Mouse (Mus musculus): ENCODE measurements at regions not wholly inside any gene's neighbourhood (a gene's known extent, or its start where the extent isn't known, plus 50 kb on each side); places are given as distances from the start of the nearest gene placed in this dataset.

GRCm38 (mm10) chr4:153321085-153321484, 161.5 kb downstream of the Ajap1 start:
- ATAC-seq (ENCODE audit: low FRiP score) (no peak), DNase-seq (ENCODE audit: low spot score) (no peak)
- Histone ChIP-seq H3K4me1 (replicated peaks; ENCODE audit: control insufficient read depth, insufficient read depth, low read length) (no peaks in the 10 kb centered on the region), H3K9me3 (ENCODE audit: control insufficient read depth, low read length) (no peaks in the 10 kb centered on the region), H3K27me3 (ENCODE audit: control insufficient read depth, insufficient read depth, low read length) (no peaks in the 10 kb centered on the region), H3K4me3 (ENCODE audit: low read depth, low read length) (no peak overlapping the region), H3K9ac (ENCODE audit: low read depth, low read length) (no peak overlapping the region), H3K4me2 (replicated peaks; ENCODE audit: low read depth, low read length) (no peak overlapping the region), H3K27ac (ENCODE audit: low read depth, low read length) (no peak overlapping the region), H3K36me3 (ENCODE audit: control insufficient read depth, insufficient read depth, low read length) (no peaks in the 10 kb centered on the region)
- 86% methylated on average over 10 of the region's 10 CpGs for WGBS

GRCm38 (mm10) chr4:153320602-153321001, 162.0 kb downstream of the Ajap1 start:
- no peaks in the 10 kb centered on the region for H3K9me3 ChIP-seq (ENCODE audit: control insufficient read depth, low read length)
- H3K27me3 ChIP-seq (ENCODE audit: control insufficient read depth, insufficient read depth, low read length), result no peaks in the 10 kb centered on the region
- no peak overlapping the region for H3K4me3 ChIP-seq (ENCODE audit: low read depth, low read length)
- WGBS, result 64% methylated on average over 9 of the region's 9 CpGs
- no peaks in the 10 kb centered on the region for H3K36me3 ChIP-seq (ENCODE audit: control insufficient read depth, insufficient read depth, low read length)
- H3K27ac ChIP-seq (ENCODE audit: low read depth, low read length), result no peak overlapping the region
- no peak overlapping the region for H3K4me2 ChIP-seq (replicated peaks; ENCODE audit: low read depth, low read length)
- no peak overlapping the region for H3K9ac ChIP-seq (ENCODE audit: low read depth, low read length)
- no peaks in the 10 kb centered on the region for H3K4me1 ChIP-seq (replicated peaks; ENCODE audit: control insufficient read depth, insufficient read depth, low read length)
- DNase-seq (ENCODE audit: low spot score) (no peak), ATAC-seq (ENCODE audit: low FRiP score) (no peak)

GRCm38 (mm10) chr4:153316964-153317724, 165.5 kb downstream of the Ajap1 start:
- H3K4me1 ChIP-seq (replicated peaks; ENCODE audit: control insufficient read depth, insufficient read depth, low read length), result no peaks in the 10 kb centered on the region
- no peaks in the 10 kb centered on the region for H3K27me3 ChIP-seq (ENCODE audit: control insufficient read depth, insufficient read depth, low read length)
- H3K36me3 ChIP-seq (ENCODE audit: control insufficient read depth, insufficient read depth, low read length), result no peaks in the 10 kb centered on the region
- no peaks in the 10 kb centered on the region for H3K9me3 ChIP-seq (ENCODE audit: control insufficient read depth, low read length)
- H3K9ac ChIP-seq (ENCODE audit: low read depth, low read length), result no peak overlapping the region
- no peak for ATAC-seq (ENCODE audit: low FRiP score)
- DNase-seq (ENCODE audit: low spot score), result no peak
- no peak overlapping the region for H3K4me2 ChIP-seq (replicated peaks; ENCODE audit: low read depth, low read length)
- H3K27ac ChIP-seq (ENCODE audit: low read depth, low read length), result no peak overlapping the region
- 78% methylated on average over 16 of the region's 16 CpGs for WGBS
- no peak overlapping the region for H3K4me3 ChIP-seq (ENCODE audit: low read depth, low read length)

- Histone ChIP-seq H3K27ac (ENCODE audit: low read depth, low read length) (no peak overlapping the region), H3K4me1 (replicated peaks; ENCODE audit: control insufficient read depth, insufficient read depth, low read length) (no peaks in the 10 kb centered on the region), H3K27me3 (ENCODE audit: control insufficient read depth, insufficient read depth, low read length) (no peaks in the 10 kb centered on the region), H3K4me3 (ENCODE audit: low read depth, low read length) (no peak overlapping the region), H3K4me2 (replicated peaks; ENCODE audit: low read depth, low read length) (no peak overlapping the region), H3K36me3 (ENCODE audit: control insufficient read depth, insufficient read depth, low read length) (no peaks in the 10 kb centered on the region), H3K9ac (ENCODE audit: low read depth, low read length) (no peak overlapping the region), H3K9me3 (ENCODE audit: control insufficient read depth, low read length) (no peaks in the 10 kb centered on the region)
- DNase-seq (ENCODE audit: low spot score) (no peak), ATAC-seq (ENCODE audit: low FRiP score) (no peak)
- 87% methylated on average over 4 of the region's 4 CpGs for WGBS
Observed at GRCm38 (mm10) chr4:153316519-153316918, 166.1 kb downstream of the Ajap1 start.

DNA sequence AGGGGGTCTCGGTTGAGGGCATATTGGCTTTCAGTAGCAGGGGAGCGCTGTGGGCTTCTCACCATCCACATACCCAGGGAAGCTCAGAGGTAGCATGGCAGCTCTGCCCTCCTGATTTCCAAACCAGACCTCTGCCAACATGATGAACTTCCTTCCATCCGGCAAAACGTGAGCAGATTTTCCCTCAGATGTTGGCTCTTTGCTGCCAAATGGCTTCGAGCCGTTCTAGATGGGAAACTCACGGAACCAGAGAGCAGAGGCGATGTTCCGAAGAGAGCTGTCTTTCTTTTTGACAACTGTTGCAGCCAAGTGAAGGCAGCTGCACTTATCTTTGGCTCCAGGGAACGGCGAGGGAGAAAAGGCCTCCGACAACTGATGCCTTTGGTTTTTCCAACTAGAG, 168.7 kb downstream of the Ajap1 start:
- no peak overlapping the region for H3K27ac ChIP-seq (ENCODE audit: low read depth, low read length)
- no peaks in the 10 kb centered on the region for H3K36me3 ChIP-seq (ENCODE audit: control insufficient read depth, insufficient read depth, low read length)
- DNase-seq (ENCODE audit: low spot score) (no peak), ATAC-seq (ENCODE audit: low FRiP score) (no peak)
- WGBS, result 93% methylated on average over 12 of the region's 12 CpGs
- H3K4me3 ChIP-seq (ENCODE audit: low read depth, low read length), result no peak overlapping the region
- no peak overlapping the region for H3K4me2 ChIP-seq (replicated peaks; ENCODE audit: low read depth, low read length)
- no peaks in the 10 kb centered on the region for H3K9me3 ChIP-seq (ENCODE audit: control insufficient read depth, low read length)
- no peak overlapping the region for H3K9ac ChIP-seq (ENCODE audit: low read depth, low read length)
- H3K27me3 ChIP-seq (ENCODE audit: control insufficient read depth, insufficient read depth, low read length), result no peaks in the 10 kb centered on the region
- H3K4me1 ChIP-seq (replicated peaks; ENCODE audit: control insufficient read depth, insufficient read depth, low read length), result no peaks in the 10 kb centered on the region

DNA sequence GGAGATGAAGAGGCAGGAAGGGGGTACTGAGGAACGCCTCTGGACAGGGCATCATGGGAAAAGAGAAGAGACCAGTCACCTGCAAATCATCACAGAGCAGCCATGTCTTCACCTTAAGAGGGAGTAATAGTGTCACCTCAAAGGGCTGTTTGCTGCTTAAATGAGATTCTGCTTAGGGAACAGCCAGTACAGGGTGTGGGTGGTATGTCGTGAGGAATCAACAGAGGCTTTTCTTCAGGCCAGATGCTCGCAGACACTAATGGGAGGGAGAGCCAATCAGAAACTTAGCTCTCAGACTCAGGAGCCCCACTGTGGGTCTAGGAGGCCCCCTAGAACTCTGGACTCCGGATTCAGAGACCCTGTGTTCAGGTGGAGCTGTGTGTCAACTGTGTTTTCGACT, 171.0 kb downstream of the Ajap1 start:
- Histone ChIP-seq H3K4me1 (replicated peaks; ENCODE audit: control insufficient read depth, insufficient read depth, low read length) (no peaks in the 10 kb centered on the region), H3K4me3 (ENCODE audit: low read depth, low read length) (no peak overlapping the region), H3K27me3 (ENCODE audit: control insufficient read depth, insufficient read depth, low read length) (no peaks in the 10 kb centered on the region), H3K9me3 (ENCODE audit: control insufficient read depth, low read length) (no peaks in the 10 kb centered on the region), H3K36me3 (ENCODE audit: control insufficient read depth, insufficient read depth, low read length) (no peaks in the 10 kb centered on the region), H3K4me2 (replicated peaks; ENCODE audit: low read depth, low read length) (no peak overlapping the region), H3K27ac (ENCODE audit: low read depth, low read length) (no peak overlapping the region), H3K9ac (ENCODE audit: low read depth, low read length) (no peak overlapping the region)
- WGBS, result 68% methylated on average over 5 of the region's 5 CpGs
- no peak for ATAC-seq (ENCODE audit: low FRiP score)
- no peak for DNase-seq (ENCODE audit: low spot score)

DNA sequence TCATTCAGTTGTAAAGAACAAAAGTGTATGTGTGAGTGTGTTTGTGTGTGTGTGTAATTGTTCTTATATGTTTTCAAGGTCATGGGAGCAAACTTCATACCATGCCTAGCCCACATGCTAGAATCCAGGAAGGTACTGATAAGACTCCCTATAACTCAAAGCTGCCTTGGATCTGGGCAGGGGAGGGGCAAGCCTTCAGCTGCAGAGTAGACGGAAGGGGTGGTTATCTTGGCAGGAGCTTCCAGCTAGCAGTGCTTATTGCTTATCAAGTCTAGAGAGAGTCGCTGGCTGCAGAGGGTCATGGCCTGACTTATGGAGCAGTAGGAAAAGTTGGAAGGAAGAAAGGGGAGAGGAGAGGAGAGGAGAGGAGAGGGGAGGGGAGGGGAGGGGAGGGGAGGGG, 172.0 kb downstream of the Ajap1 start:
- Histone ChIP-seq H3K4me2 (replicated peaks; ENCODE audit: low read depth, low read length) (no peak overlapping the region), H3K4me1 (replicated peaks; ENCODE audit: control insufficient read depth, insufficient read depth, low read length) (no peaks in the 10 kb centered on the region), H3K9me3 (ENCODE audit: control insufficient read depth, low read length) (no peaks in the 10 kb centered on the region), H3K9ac (ENCODE audit: low read depth, low read length) (no peak overlapping the region), H3K4me3 (ENCODE audit: low read depth, low read length) (no peak overlapping the region), H3K27ac (ENCODE audit: low read depth, low read length) (no peak overlapping the region), H3K27me3 (ENCODE audit: control insufficient read depth, insufficient read depth, low read length) (no peaks in the 10 kb centered on the region), H3K36me3 (ENCODE audit: control insufficient read depth, insufficient read depth, low read length) (no peaks in the 10 kb centered on the region)
- 82% methylated on average over 2 of the region's 2 CpGs for WGBS
- ATAC-seq (ENCODE audit: low FRiP score), result no peak
- no peak for DNase-seq (ENCODE audit: low spot score)

DNA sequence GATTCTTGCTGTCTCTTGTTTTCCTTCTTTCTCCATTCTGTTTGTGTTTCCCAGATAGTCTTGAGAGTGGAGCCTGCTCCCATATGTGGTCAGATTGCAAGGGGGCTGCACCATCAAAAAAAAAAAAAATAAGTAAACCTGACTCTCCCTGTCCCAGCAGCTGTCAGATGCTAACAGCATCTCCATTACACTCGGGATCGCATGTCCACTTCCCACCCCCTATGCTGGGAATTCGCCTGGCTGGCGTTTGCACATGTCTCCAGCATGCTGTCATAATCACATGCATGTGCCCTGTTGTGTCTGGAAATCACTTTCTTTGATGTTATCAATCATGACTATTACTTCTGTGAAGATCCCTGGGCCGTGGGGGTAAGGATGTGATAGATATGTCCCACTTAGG, 179.1 kb downstream of the Ajap1 start:
- Histone ChIP-seq H3K9me3 (ENCODE audit: control insufficient read depth, low read length) (no peaks in the 10 kb centered on the region), H3K4me3 (ENCODE audit: low read depth, low read length) (no peak overlapping the region), H3K27ac (ENCODE audit: low read depth, low read length) (no peak overlapping the region), H3K9ac (ENCODE audit: low read depth, low read length) (no peak overlapping the region), H3K27me3 (ENCODE audit: control insufficient read depth, insufficient read depth, low read length) (no peaks in the 10 kb centered on the region), H3K4me2 (replicated peaks; ENCODE audit: low read depth, low read length) (no peak overlapping the region), H3K36me3 (ENCODE audit: control insufficient read depth, insufficient read depth, low read length) (no peaks in the 10 kb centered on the region), H3K4me1 (replicated peaks; ENCODE audit: control insufficient read depth, insufficient read depth, low read length) (no peaks in the 10 kb centered on the region)
- ATAC-seq (ENCODE audit: low FRiP score) (no peak), DNase-seq (ENCODE audit: low spot score) (no peak)
- WGBS, result 60% methylated on average over 5 of the region's 5 CpGs

DNA sequence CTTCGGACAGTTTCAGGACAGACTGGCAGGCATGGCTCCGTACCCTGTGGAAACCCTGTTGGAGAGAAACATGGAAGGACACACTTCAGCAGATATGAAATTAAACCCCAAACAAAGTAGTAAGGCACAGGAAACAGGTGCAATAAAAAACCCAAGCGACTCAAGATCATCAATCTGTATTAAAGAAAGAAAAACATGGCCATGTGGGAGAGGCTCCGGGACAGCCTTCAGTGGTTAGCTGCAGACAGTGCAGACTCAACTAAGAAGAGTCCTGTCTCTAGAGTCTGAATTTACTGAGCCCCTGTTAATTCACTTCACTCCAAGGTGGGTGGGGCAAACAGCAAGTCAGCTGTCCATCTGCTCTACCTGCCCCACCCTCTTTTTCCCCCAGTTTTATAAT, 179.8 kb downstream of the Ajap1 start:
- Histone ChIP-seq H3K9me3 (ENCODE audit: control insufficient read depth, low read length) (no peaks in the 10 kb centered on the region), H3K36me3 (ENCODE audit: control insufficient read depth, insufficient read depth, low read length) (no peaks in the 10 kb centered on the region), H3K4me3 (ENCODE audit: low read depth, low read length) (no peak overlapping the region), H3K4me2 (replicated peaks; ENCODE audit: low read depth, low read length) (no peak overlapping the region), H3K9ac (ENCODE audit: low read depth, low read length) (no peak overlapping the region), H3K27ac (ENCODE audit: low read depth, low read length) (no peak overlapping the region), H3K27me3 (ENCODE audit: control insufficient read depth, insufficient read depth, low read length) (no peaks in the 10 kb centered on the region), H3K4me1 (replicated peaks; ENCODE audit: control insufficient read depth, insufficient read depth, low read length) (no peaks in the 10 kb centered on the region)
- DNase-seq (ENCODE audit: low spot score), result no peak
- WGBS, result 83% methylated on average over 4 of the region's 4 CpGs
- no peak for ATAC-seq (ENCODE audit: low FRiP score)
